Comparison of ENCODE assay signal across 25 mouse cellular contexts in genomic region chr11:61861781-61862547, GRCm38 (mm10). TPM values are rescaled to one million over a fixed set of nuclear protein-coding genes. Genes with fewer than 3 reads are reported as not detected.
DNase-seq lines count a peak whose midpoint lies in the region; ATAC-seq and TF ChIP-seq lines count a peak whose summit lies in the region.
"Had no signal": no experiment of that assay in that cellular context is flagged by ENCODE, and none has a peak within 500 bp of the region (broad histone marks: within the 10 kb centered on the region; RNA-seq: fewer than 3 reads in every experiment).

No protein-coding gene starts in this region.

- no peak overlapping the region for H3K4me3 ChIP-seq in lung, postnatal 0 days (ENCODE audit: low read depth, low read length)
- no peak overlapping the region for H3K4me3 ChIP-seq in lung, adult 2 months (replicated peaks; ENCODE audit: extremely low read depth, low read depth, low read length)
- H3K4me3 ChIP-seq: embryonic facial prominence, embryonic 13.5 days; erythroblast, embryonic 14.5 days; forebrain, embryonic 13.5 days; gastrocnemius, adult 2 months; hindbrain, embryonic 15.5 days; limb, embryonic 13.5 days; midbrain, embryonic 12.5 days; neural tube, embryonic 15.5 days had no signal

- TF ChIP-seq EP300 in lung, postnatal 0 days (IDR thresholded peaks at IDR 0.05): no peak

- no peak for TF ChIP-seq CTCF in lung, postnatal 0 days (IDR thresholded peaks at IDR 0.05)
- no peak for TF ChIP-seq CTCF in lung, adult 2 months (IDR thresholded peaks at IDR 0.05; ENCODE audit: insufficient read depth, low read length)

- no peaks in the 10 kb centered on the region for H3K36me3 ChIP-seq in lung, postnatal 0 days (ENCODE audit: insufficient read depth, low read length)
- H3K36me3 ChIP-seq: hindbrain, embryonic 15.5 days; midbrain, embryonic 12.5 days had no signal

- no peak overlapping the region for H3K27ac ChIP-seq in lung, postnatal 0 days (ENCODE audit: low read length)
- H3K27ac ChIP-seq: embryonic facial prominence, embryonic 13.5 days; forebrain, embryonic 13.5 days; gastrocnemius, adult 2 months; hindbrain, embryonic 15.5 days; limb, embryonic 13.5 days; midbrain, embryonic 12.5 days; neural tube, embryonic 15.5 days had no signal

- H3K4me2 ChIP-seq in lung, postnatal 0 days (replicated peaks; ENCODE audit: low read depth, low read length): no peak overlapping the region
- H3K4me2 ChIP-seq: embryonic facial prominence, embryonic 13.5 days; forebrain, embryonic 13.5 days; heart, embryonic 11.5 days; hindbrain, embryonic 15.5 days; limb, embryonic 13.5 days; lung, embryonic 14.5 days; midbrain, embryonic 12.5 days; neural tube, embryonic 15.5 days had no signal

- no peaks in the 10 kb centered on the region for H3K27me3 ChIP-seq in lung, postnatal 0 days (replicated peaks; ENCODE audit: insufficient read depth, low read length)
- H3K27me3 ChIP-seq: embryonic facial prominence, embryonic 13.5 days; forebrain, embryonic 13.5 days; hindbrain, embryonic 15.5 days; limb, embryonic 13.5 days; midbrain, embryonic 12.5 days; neural tube, embryonic 15.5 days had no signal

- H3K9ac ChIP-seq in lung, postnatal 0 days (replicated peaks; ENCODE audit: low read depth): no peak overlapping the region
- H3K9ac ChIP-seq: embryonic facial prominence, embryonic 13.5 days; forebrain, embryonic 13.5 days; hindbrain, embryonic 15.5 days; limb, embryonic 13.5 days; lung, embryonic 14.5 days; midbrain, embryonic 12.5 days; neural tube, embryonic 15.5 days had no signal

- no peaks in the 10 kb centered on the region for H3K9me3 ChIP-seq in lung, postnatal 0 days (ENCODE audit: low read length)
- H3K9me3 ChIP-seq: embryonic facial prominence, embryonic 13.5 days; forebrain, embryonic 13.5 days; hindbrain, embryonic 15.5 days; limb, embryonic 13.5 days; midbrain, embryonic 12.5 days; neural tube, embryonic 15.5 days had no signal

- no peak for ATAC-seq in lung, postnatal 0 days
- peak; percentile 54 for ATAC-seq in common myeloid progenitor, adult 5-6 weeks (replicated peaks; ENCODE audit: low read depth, poor library complexity, severe bottlenecking)
- peak; percentile 61 for ATAC-seq in megakaryocyte progenitor cell, adult 5-6 weeks (replicated peaks; ENCODE audit: poor library complexity)
- ATAC-seq: forebrain, embryonic 13.5 days had no signal

- H3K4me1 ChIP-seq in lung, postnatal 0 days (ENCODE audit: insufficient read depth, low read depth, low read length): no peaks in the 10 kb centered on the region
- H3K4me1 ChIP-seq in lung, adult 2 months (ENCODE audit: control insufficient read depth, insufficient read depth, low read length): no peaks in the 10 kb centered on the region
- H3K4me1 ChIP-seq: embryonic facial prominence, embryonic 13.5 days; forebrain, embryonic 13.5 days; hindbrain, embryonic 15.5 days; limb, embryonic 13.5 days; midbrain, embryonic 12.5 days; neural tube, embryonic 15.5 days had no signal

- 52% methylated on average over 6 of the region's 6 CpGs for WGBS in lung, postnatal 0 days
- WGBS in lung, adult 2 months: 54% methylated on average over 6 of the region's 6 CpGs

- no peak for TF ChIP-seq POLR2A in lung, adult 2 months (IDR thresholded peaks at IDR 0.05; ENCODE audit: borderline replicate concordance, extremely low read depth, low read depth, low read length)

- DNase-seq in heart, adult 11 months: peak; percentile 91
- DNase-seq in heart, adult 18-20 months: no peak
- peak; percentile 17 for DNase-seq in lung, postnatal 0 days (ENCODE audit: low spot score)
- no peak for DNase-seq in lung, adult 2 months
- DNase-seq in testis, postnatal 14 days (ENCODE audit: low spot score): no peak
- DNase-seq: adrenal gland, postnatal 36 days; cerebellum, adult 11-12 months; cerebellum, postnatal 14 days; embryo, embryonic 11 days; gastrocnemius, adult 2 months; kidney, adult 2 months; kidney, postnatal 10 days; lung, embryonic 14.5 days; right cerebral cortex, adult 18-20 months; thymus, postnatal 25 days had no signal

RNA-seq across cellular contexts. Expression of gene Ulk2, which starts 7.1 kb away (rescaled TPM):
- 10 to 100 TPM; 45.9 to 50.7 TPM for total RNA-seq in heart, adult 18-20 months (2021)
- polyA plus RNA-seq in lung, postnatal 0 days (2015; fragmentation: Nextera tagmentation; extraction: Ambion mirVana): 10.9 and 11.6 TPM in 2 replicates
- polyA plus RNA-seq in lung, adult 2 months (2012; rRNA removed): 60.4 and 73.2 TPM in 2 replicates
- total RNA-seq in common myeloid progenitor, adult 5-6 weeks (2017): 20.1 and 23.2 TPM in 2 replicates
- 17.7 and 19.5 TPM in 2 replicates for total RNA-seq in megakaryocyte progenitor cell, adult 5-6 weeks (2015)
- total RNA-seq in megakaryocyte progenitor cell, adult 5-6 weeks (2017): 12.8 and 14.7 TPM in 2 replicates

Comparison
In these comparisons a context has a peak if more than half of its experiments do, and no peak if none do; other contexts are left out.
1. DNase-seq: peak in heart, adult 11 months (single experiment) and lung, postnatal 0 days (single experiment); none in heart, adult 18-20 months (0 of 2), lung, adult 2 months (single experiment) and testis, postnatal 14 days (single experiment).